Mouse (Mus musculus): ENCODE measurements at regions not wholly inside any gene's neighbourhood (a gene's known extent, or its start where the extent isn't known, plus 50 kb on each side); places are given as distances from the start of the nearest gene placed in this dataset.

GRCm38 (mm10) chr6:31082613-31083470 is 124.0 kb upstream of the Klf14 start:
- DNase-seq (ENCODE audit: low spot score in 2 of 2): peak in 1 of 2 experiments; percentile 65

- no peak for DNase-seq (ENCODE audit: low spot score in 2 of 2)
These were observed 124.8 kb upstream of the Klf14 start for GRCm38 (mm10) chr6:31083701-31084100.

- no peak for DNase-seq (ENCODE audit: low spot score in 2 of 2)
These were observed 126.3 kb upstream of the Klf14 start for GRCm38 (mm10) chr6:31085063-31085759.

GRCm38 (mm10) chr6:31085760-31086108 is 126.9 kb upstream of the Klf14 start:
- DNase-seq (ENCODE audit: low spot score in 2 of 2): no peak

GRCm38 (mm10) chr6:31086283-31086682 is 127.4 kb upstream of the Klf14 start:
- DNase-seq (ENCODE audit: low spot score in 2 of 2): no peak

- no peak for DNase-seq (ENCODE audit: low spot score in 2 of 2)
These were observed 128.0 kb upstream of the Klf14 start for GRCm38 (mm10) chr6:31086798-31087360.

- DNase-seq (ENCODE audit: low spot score in 2 of 2): no peak
These were observed 128.6 kb upstream of the Klf14 start for GRCm38 (mm10) chr6:31087511-31087910.

GRCm38 (mm10) chr6:31088147-31088972 is 129.5 kb upstream of the Klf14 start:
- no peak for DNase-seq (ENCODE audit: low spot score in 2 of 2)

GRCm38 (mm10) chr6:31088973-31089368 is 130.1 kb upstream of the Klf14 start:
- DNase-seq (ENCODE audit: low spot score in 2 of 2): no peak

GRCm38 (mm10) chr6:31090288-31090687 is 131.4 kb upstream of the Klf14 start:
- no peak for DNase-seq (ENCODE audit: low spot score in 2 of 2)

GRCm38 (mm10) chr6:31090791-31091190 is 131.9 kb upstream of the Klf14 start:
- no peak for DNase-seq (ENCODE audit: low spot score in 2 of 2)

GRCm38 (mm10) chr6:31092324-31092723 is 133.4 kb upstream of the Klf14 start:
- DNase-seq (ENCODE audit: low spot score in 2 of 2): no peak

GRCm38 (mm10) chr6:31092760-31093159 is 133.9 kb upstream of the Klf14 start:
- no peak for DNase-seq (ENCODE audit: low spot score in 2 of 2)

- peak; percentile 54 to 59 for DNase-seq (ENCODE audit: low spot score in 2 of 2)
These were observed 137.3 kb upstream of the Klf14 start for GRCm38 (mm10) chr6:31095943-31096714.

GRCm38 (mm10) chr6:31096787-31097186 is 137.9 kb upstream of the Klf14 start:
- DNase-seq (ENCODE audit: low spot score in 2 of 2): no peak

- DNase-seq (ENCODE audit: low spot score in 2 of 2): no peak
These were observed 138.4 kb upstream of the Klf14 start for GRCm38 (mm10) chr6:31097254-31097653.

- no peak for DNase-seq (ENCODE audit: low spot score in 2 of 2)
These were observed 139.2 kb upstream of the Klf14 start for GRCm38 (mm10) chr6:31098106-31098505.

- no peak for DNase-seq (ENCODE audit: low spot score in 2 of 2)
These were observed 141.3 kb upstream of the Klf14 start for GRCm38 (mm10) chr6:31100084-31100579.

- no peak for DNase-seq (ENCODE audit: low spot score in 2 of 2)
These were observed 141.9 kb upstream of the Klf14 start for GRCm38 (mm10) chr6:31100749-31101148.

GRCm38 (mm10) chr6:31106144-31106836 is 147.4 kb upstream of the Klf14 start:
- DNase-seq (ENCODE audit: low spot score in 2 of 2): no peak
